Mouse (Mus musculus) limb, embryonic 13.5 days (tissue): ENCODE results near the gene Igfbp7. TPM values are rescaled to one million over a fixed set of nuclear protein-coding genes. Genes with fewer than 3 reads are reported as not detected.

Experiments used
- ATAC-seq: fragments of 200-750 bp; cut with Nextera tagmentation; 2 replicates; pipeline ENCODE4 v1.8.0; 2017; ENCODE audit warnings: low read depth, moderate number of reproducible peaks, moderate TSS enrichment; ENCODE audit not compliant: low FRiP score
- H3K27ac ChIP-seq: fragments of 300-500 bp; sonication (generic); 2 replicates; pipeline ENCODE4 v1.5.1; 2015; ENCODE audit warnings: inconsistent platforms, mild to moderate bottlenecking, moderate library complexity
- H3K27me3 ChIP-seq: fragments of 300-500 bp; sonication (generic); 2 replicates; pipeline ENCODE4 v1.6.1; 2015; ENCODE audit warnings: mild to moderate bottlenecking, inconsistent platforms
- H3K36me3 ChIP-seq: fragments of 300-500 bp; sonication (generic); 2 replicates; pipeline ENCODE4 v1.6.1; 2015; ENCODE audit warnings: inconsistent platforms, mild to moderate bottlenecking, moderate library complexity
- H3K4me1 ChIP-seq: fragments of 300-500 bp; sonication (generic); 2 replicates; pipeline ENCODE4 v1.6.1; 2015; ENCODE audit warnings: inconsistent platforms
- H3K4me2 ChIP-seq: fragments of 300-500 bp; sonication (generic); replicated peaks from 2 replicates; pipeline ENCODE4 v1.6.1; 2015; ENCODE audit warnings: inconsistent platforms, mild to moderate bottlenecking, moderate library complexity
- H3K4me3 ChIP-seq: fragments of 300-500 bp; sonication (generic); 2 replicates; pipeline ENCODE4 v1.5.1; 2015; ENCODE audit warnings: moderate library complexity, mild to moderate bottlenecking, inconsistent platforms
- H3K9ac ChIP-seq: fragments of 300-500 bp; sonication (generic); 2 replicates; pipeline ENCODE4 v1.6.1; 2015; ENCODE audit warnings: mild to moderate bottlenecking, inconsistent platforms
- H3K9me3 ChIP-seq: fragments of 300-500 bp; sonication (generic); 2 replicates; pipeline ENCODE4 v1.6.1; 2016; ENCODE audit warnings: inconsistent platforms
- WGBS: fragments of 180-500 bp; shearing (Covaris S2); methylation state at CpG from one replicate; pipeline ENCODE4 v1.1.7; 2015; 5-methylcytosine and 5-hydroxymethylcytosine counted together
- polyA plus RNA-seq: library from polyadenylated mRNA; unstranded; fragments of >200 nt; fragmentation: Nextera tagmentation; extraction: Ambion mirVana; gene quantifications from 2 replicates; pipeline ENCODE4 v1.2.1, GENCODE M21; 2015

Gene Igfbp7
- polyA plus RNA-seq, 1 experiment from 2014 or later: 33.4 TPM

GRCm38 (mm10) chr5:77358347-77358746, 49.5 kb downstream of the Igfbp7 start:
- Histone ChIP-seq H3K27me3 (no peaks in the 10 kb centered on the region), H3K4me3 (peak overlapping the region; percentile 40), H3K9me3 (no peaks in the 10 kb centered on the region), H3K9ac (peak overlapping the region; percentile 45; the same call in 1 of the 2 replicates), H3K36me3 (no peaks in the 10 kb centered on the region), H3K4me1 (peaks cover 36% of the 10 kb centered on the region), H3K4me2 (peak overlapping the region; percentile 55), H3K27ac (peak overlapping the region; percentile 0; the same call in 1 of the 2 replicates)
- WGBS: 4% methylated on average over 10 of the region's 10 CpGs
- ATAC-seq: peak; percentile 51; the same call in 1 of the 2 replicates

DNA sequence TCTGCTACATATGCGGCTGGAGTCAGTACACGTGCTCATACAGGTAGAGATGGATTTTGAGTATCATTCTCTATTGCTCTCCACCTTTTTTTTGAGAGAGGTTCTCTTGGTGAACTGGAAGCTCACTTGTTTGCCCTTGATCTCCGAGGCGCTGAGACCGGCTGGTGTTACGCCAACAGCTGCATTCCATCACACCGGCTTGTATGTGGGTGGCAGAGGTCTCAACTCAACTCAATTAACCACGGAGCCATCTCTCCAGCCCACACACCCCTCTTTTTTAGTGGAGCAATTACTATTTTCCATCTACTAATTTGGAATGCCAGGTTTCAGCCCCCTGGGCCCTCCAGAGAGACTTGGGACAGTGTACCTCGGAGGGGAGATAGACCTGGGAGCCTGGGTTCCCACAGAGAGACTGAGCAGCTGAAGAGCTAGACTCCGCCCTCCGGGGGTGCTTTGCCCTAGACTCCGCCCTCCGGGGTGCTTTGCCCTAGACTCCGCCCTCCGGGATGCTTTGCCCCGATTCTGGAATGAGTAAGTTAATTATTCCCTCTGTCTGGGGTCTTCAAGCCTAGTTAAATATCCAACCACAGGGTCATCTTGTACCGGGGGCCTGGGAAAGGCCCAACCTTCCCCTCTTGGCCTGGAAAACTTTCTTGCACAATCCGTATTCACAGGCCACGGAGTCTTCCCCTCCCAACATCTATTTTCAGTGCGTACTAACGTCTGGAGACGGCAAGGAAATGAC, 50.3 kb downstream of the Igfbp7 start:
- peak overlapping the region; percentile 34; the same call in 1 of the 2 replicates for H3K27ac ChIP-seq
- H3K27me3 ChIP-seq: no peaks in the 10 kb centered on the region
- WGBS: 15% methylated on average over 22 of the region's 22 CpGs
- peak overlapping the region; percentile 40 for H3K4me3 ChIP-seq
- peak; percentile 55 for ATAC-seq
- peak overlapping the region; percentile 45; the same call in 1 of the 2 replicates for H3K9ac ChIP-seq
- no peaks in the 10 kb centered on the region for H3K36me3 ChIP-seq
- peak overlapping the region; percentile 55 for H3K4me2 ChIP-seq
- peaks cover 37% of the 10 kb centered on the region for H3K4me1 ChIP-seq
- no peaks in the 10 kb centered on the region for H3K9me3 ChIP-seq

GRCm38 (mm10) chr5:77355307-77356265, 52.3 kb downstream of the Igfbp7 start:
- no peak for ATAC-seq
- Histone ChIP-seq H3K4me2 (no peak overlapping the region; the same call in 1 of the 2 replicates), H3K4me3 (no peak overlapping the region), H3K9me3 (no peaks in the 10 kb centered on the region), H3K36me3 (peaks cover 2% of the 10 kb centered on the region), H3K4me1 (peaks cover 39% of the 10 kb centered on the region), H3K27ac (peak overlapping the region; percentile 69; the same call in 1 of the 2 replicates), H3K27me3 (no peaks in the 10 kb centered on the region), H3K9ac (0 out of 2 replicates have a peak overlapping the region, but pooled peaks have one; percentile 39)
- 35% methylated on average over 19 of the region's 19 CpGs for WGBS

- H3K9ac ChIP-seq: no peak overlapping the region
- no peak overlapping the region for H3K27ac ChIP-seq
- H3K4me3 ChIP-seq: peak overlapping the region; percentile 35
- peak; percentile 71; the same call in 1 of the 2 replicates for ATAC-seq
- peak overlapping the region; percentile 64 for H3K4me2 ChIP-seq
- peaks cover 39% of the 10 kb centered on the region for H3K4me1 ChIP-seq
- H3K9me3 ChIP-seq: no peaks in the 10 kb centered on the region
- H3K36me3 ChIP-seq: peaks cover 12% of the 10 kb centered on the region
- WGBS: 6% methylated on average over 16 of the region's 16 CpGs
- no peaks in the 10 kb centered on the region for H3K27me3 ChIP-seq
Measured at GRCm38 (mm10) chr5:77354361-77354787, 53.5 kb downstream of the Igfbp7 start.

GRCm38 (mm10) chr5:77351691-77352090, 56.1 kb downstream of the Igfbp7 start:
- Histone ChIP-seq H3K4me3 (no peak overlapping the region), H3K36me3 (peaks cover 38% of the 10 kb centered on the region), H3K27ac (no peak overlapping the region), H3K4me1 (peaks cover 26% of the 10 kb centered on the region), H3K27me3 (no peaks in the 10 kb centered on the region), H3K4me2 (no peak overlapping the region), H3K9ac (no peak overlapping the region), H3K9me3 (no peaks in the 10 kb centered on the region)
- no peak for ATAC-seq
- 66% methylated on average over 9 of the region's 9 CpGs for WGBS

DNA sequence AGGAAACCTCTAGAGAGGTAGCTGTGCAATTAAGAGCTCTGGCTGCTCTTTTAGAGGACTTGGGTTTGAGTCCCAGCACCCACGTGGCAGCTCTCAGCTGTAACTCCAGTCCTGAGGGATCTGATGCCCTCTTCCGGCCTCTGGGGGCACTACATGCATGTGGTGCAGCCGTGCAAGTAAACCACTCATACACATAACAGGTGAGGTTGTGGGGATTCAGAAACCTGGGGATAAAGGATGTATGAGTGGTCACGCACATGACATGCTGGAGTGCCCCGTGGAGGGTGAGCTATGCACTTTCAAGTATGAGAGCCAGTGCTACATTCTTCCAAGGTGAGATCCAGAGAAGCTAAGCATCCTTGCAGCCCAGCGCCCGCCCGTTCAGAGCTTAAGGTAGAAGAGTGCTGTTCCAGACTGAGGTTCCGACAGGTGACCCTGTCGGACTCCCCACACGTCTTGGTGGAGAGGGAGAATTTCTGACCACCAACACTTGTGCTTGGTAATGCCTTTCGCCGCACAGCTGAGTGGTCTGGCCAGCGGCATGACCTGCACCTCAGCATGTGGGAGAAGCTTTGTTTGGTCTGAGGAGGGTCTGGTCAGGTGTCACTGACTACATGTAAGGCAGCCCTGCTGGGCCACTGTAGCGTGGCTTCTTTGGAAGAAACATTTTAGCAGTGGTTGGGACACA, 57.7 kb downstream of the Igfbp7 start:
- no peak overlapping the region for H3K9ac ChIP-seq
- H3K27me3 ChIP-seq: no peaks in the 10 kb centered on the region
- no peak for ATAC-seq
- H3K27ac ChIP-seq: no peak overlapping the region
- WGBS: 93% methylated on average over 15 of the region's 15 CpGs
- H3K36me3 ChIP-seq: peaks cover 52% of the 10 kb centered on the region
- no peak overlapping the region for H3K4me2 ChIP-seq
- H3K9me3 ChIP-seq: no peaks in the 10 kb centered on the region
- H3K4me3 ChIP-seq: no peak overlapping the region
- H3K4me1 ChIP-seq: peaks cover 12% of the 10 kb centered on the region

GRCm38 (mm10) chr5:77348901-77349300, 58.9 kb downstream of the Igfbp7 start:
- Histone ChIP-seq H3K27me3 (no peaks in the 10 kb centered on the region), H3K9me3 (no peaks in the 10 kb centered on the region), H3K4me2 (no peak overlapping the region), H3K36me3 (peaks cover 62% of the 10 kb centered on the region), H3K27ac (no peak overlapping the region), H3K9ac (no peak overlapping the region), H3K4me3 (no peak overlapping the region), H3K4me1 (peaks cover 4% of the 10 kb centered on the region)
- no peak for ATAC-seq
- WGBS: 95% methylated on average over 8 of the region's 8 CpGs

DNA sequence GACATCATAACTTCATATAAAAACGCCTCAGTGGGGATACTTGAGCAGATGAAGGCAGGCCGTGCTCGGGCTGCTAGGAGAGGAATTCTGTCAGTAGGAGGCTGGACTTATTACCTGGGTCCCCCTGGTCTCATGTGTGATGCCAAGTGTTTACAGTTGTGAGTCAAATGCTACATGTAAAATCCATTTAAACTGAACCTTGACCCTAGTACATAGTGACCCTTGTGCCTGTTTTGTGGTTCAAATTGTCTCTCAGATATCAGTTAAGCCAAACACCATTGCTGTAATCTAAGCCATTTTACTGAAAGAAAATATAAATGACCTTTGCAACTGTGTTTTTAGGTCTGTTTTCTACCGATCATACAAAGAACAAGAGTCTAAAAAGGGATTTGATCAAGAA, 67.8 kb downstream of the Igfbp7 start:
- peaks cover 95% of the 10 kb centered on the region for H3K36me3 ChIP-seq
- no peaks in the 10 kb centered on the region for H3K9me3 ChIP-seq
- H3K27ac ChIP-seq: no peak overlapping the region
- no peak overlapping the region for H3K4me2 ChIP-seq
- WGBS: 87% methylated on average over 4 of the region's 4 CpGs
- no peak for ATAC-seq
- H3K9ac ChIP-seq: no peak overlapping the region
- H3K4me1 ChIP-seq: no peaks in the 10 kb centered on the region
- H3K4me3 ChIP-seq: no peak overlapping the region
- no peaks in the 10 kb centered on the region for H3K27me3 ChIP-seq

- WGBS: 74% methylated on average over 5 of the region's 5 CpGs
- H3K27me3 ChIP-seq: no peaks in the 10 kb centered on the region
- H3K4me2 ChIP-seq: no peak overlapping the region
- no peaks in the 10 kb centered on the region for H3K9me3 ChIP-seq
- H3K27ac ChIP-seq: no peak overlapping the region
- no peak overlapping the region for H3K9ac ChIP-seq
- H3K4me1 ChIP-seq: no peaks in the 10 kb centered on the region
- peaks cover 87% of the 10 kb centered on the region for H3K36me3 ChIP-seq
- no peak overlapping the region for H3K4me3 ChIP-seq
- ATAC-seq: no peak
Measured at GRCm38 (mm10) chr5:77330154-77330553, 77.7 kb downstream of the Igfbp7 start.

DNA sequence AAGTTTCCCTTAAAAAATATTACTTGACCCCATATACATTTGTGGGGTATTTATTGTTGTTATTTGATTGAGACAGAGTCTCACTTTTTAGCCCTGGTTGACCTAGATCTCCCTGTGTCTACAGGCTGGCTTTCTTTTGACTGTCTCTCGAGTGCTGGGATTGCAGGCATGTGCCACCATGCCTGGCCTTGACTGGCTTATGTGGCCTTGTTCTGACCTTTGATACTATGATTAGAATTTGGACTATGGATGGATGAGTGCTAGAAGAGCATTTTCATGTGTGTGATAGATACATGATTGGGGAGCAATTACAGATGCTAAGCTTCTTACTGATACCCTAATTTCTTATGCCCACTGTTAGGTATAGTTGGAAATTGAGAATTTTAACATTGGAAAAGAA, 82.9 kb downstream of the Igfbp7 start:
- ATAC-seq: no peak
- H3K36me3 ChIP-seq: peaks cover 93% of the 10 kb centered on the region

DNA sequence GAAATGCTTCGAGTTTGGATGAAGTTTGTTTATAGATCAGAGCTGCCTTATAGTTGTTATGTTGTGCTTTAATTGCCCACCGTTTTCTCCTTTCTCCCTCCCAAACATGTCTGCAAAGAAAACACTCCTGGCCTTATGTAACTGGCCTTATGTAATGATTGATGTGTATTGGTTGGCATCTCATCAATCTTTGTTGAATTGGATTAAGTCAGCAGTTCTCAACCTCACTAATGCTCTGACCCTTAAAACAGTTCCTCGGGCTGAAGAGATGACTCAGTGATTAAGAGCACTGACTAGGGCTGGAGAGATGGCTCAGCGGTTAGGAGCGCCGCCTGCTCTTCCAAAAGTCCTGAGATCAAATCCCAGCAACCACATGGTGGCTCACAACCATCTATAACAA, 92.9 kb downstream of the Igfbp7 start:
- WGBS: 89% methylated on average over 6 of the region's 6 CpGs
- peaks cover 65% of the 10 kb centered on the region for H3K36me3 ChIP-seq

More for the DNA sequence above, 82.9 kb downstream of the Igfbp7 start:
- no peaks in the 10 kb centered on the region for H3K9me3 ChIP-seq
- H3K27ac ChIP-seq: no peak overlapping the region
- no peaks in the 10 kb centered on the region for H3K27me3 ChIP-seq
- no peak overlapping the region for H3K4me2 ChIP-seq
- no peak overlapping the region for H3K4me3 ChIP-seq
- no peak overlapping the region for H3K9ac ChIP-seq
- no peaks in the 10 kb centered on the region for H3K4me1 ChIP-seq
- 71% methylated on average over 1 of the region's 1 CpGs for WGBS

More for the DNA sequence above, 92.9 kb downstream of the Igfbp7 start:
- no peak overlapping the region for H3K4me3 ChIP-seq
- ATAC-seq: no peak
- no peaks in the 10 kb centered on the region for H3K9me3 ChIP-seq
- H3K27ac ChIP-seq: no peak overlapping the region
- H3K27me3 ChIP-seq: no peaks in the 10 kb centered on the region
- peaks cover 10% of the 10 kb centered on the region for H3K4me1 ChIP-seq
- no peak overlapping the region for H3K9ac ChIP-seq
- H3K4me2 ChIP-seq: no peak overlapping the region
